Mouse (Mus musculus) lung, embryonic 14.5 days (tissue): Measurements from ENCODE around the gene Cdc42ep2. TPM values are rescaled to one million over a fixed set of nuclear protein-coding genes. Genes with fewer than 3 reads are reported as not detected.
A peak's percentile ranks its signal among the peaks of the same experiment; 100 is the strongest.

Experiments used
- ATAC-seq: fragments of 200-750 bp; cut with Nextera tagmentation; 2 replicates; pipeline ENCODE4 v1.8.0; 2017; ENCODE audit warnings: mild to moderate bottlenecking, moderate TSS enrichment, moderate library complexity; ENCODE audit not compliant: insufficient read depth
- DNase-seq: peaks from one replicate; pipeline ENCODE4 v3.0.0-alpha.2; 2015
- H3K27ac ChIP-seq: fragments of 300-500 bp; sonication (generic); 2 replicates; pipeline ENCODE4 v1.5.1; 2014; ENCODE audit warnings: low read depth, mild to moderate bottlenecking, moderate library complexity
- H3K27me3 ChIP-seq: fragments of 300-500 bp; sonication (generic); 2 replicates; pipeline ENCODE4 v1.6.1; 2014; ENCODE audit warnings: low read length, control low read depth; ENCODE audit not compliant: insufficient read depth
- H3K36me3 ChIP-seq: fragments of 300-500 bp; sonication (generic); 2 replicates; pipeline ENCODE4 v1.6.1; 2014; ENCODE audit warnings: control low read depth; ENCODE audit not compliant: insufficient read depth
- H3K4me1 ChIP-seq: fragments of 300-500 bp; sonication (generic); 2 replicates; pipeline ENCODE4 v1.6.1; 2014; ENCODE audit warnings: antibody characterized with exemption, control low read depth; ENCODE audit not compliant: insufficient read depth
- H3K4me2 ChIP-seq: fragments of 300-500 bp; sonication (generic); 2 replicates; pipeline ENCODE4 v1.6.1; 2014; ENCODE audit warnings: mild to moderate bottlenecking
- H3K4me3 ChIP-seq: fragments of 300-500 bp; sonication (generic); 2 replicates; pipeline ENCODE4 v1.5.1; 2014; ENCODE audit warnings: low read depth, low read length
- H3K9ac ChIP-seq: fragments of 300-500 bp; sonication (generic); 2 replicates; pipeline ENCODE4 v1.6.1; 2014
- H3K9me3 ChIP-seq: fragments of 300-500 bp; sonication (generic); 2 replicates; pipeline ENCODE4 v1.6.1; 2016; ENCODE audit warnings: low read depth, low read length, control low read depth
- CTCF ChIP-seq: IDR thresholded peaks from 2 replicates; pipeline ENCODE4 v1.5.1; 2016; ENCODE audit warnings: antibody characterized with exemption, low read depth
- WGBS: fragments of 180-500 bp; shearing (Covaris S2); extraction: QIAGEN DNeasy Blood & Tissue Kit; methylation state at CpG from one replicate; pipeline ENCODE4 v1.1.7; 2014; 5-methylcytosine and 5-hydroxymethylcytosine counted together
- polyA plus RNA-seq: library from polyadenylated mRNA; unstranded; fragments of >200 nt; fragmentation: Nextera tagmentation; extraction: Ambion mirVana; gene quantifications from 2 replicates; pipeline ENCODE4 v1.2.1, GENCODE M21; 2014

Cdc42ep2 gene
- polyA plus RNA-seq, 1 experiment from 2014 or later, result 9.9 TPM

- Histone ChIP-seq H3K27ac (peak within 1 kb of the TSS; percentile 71), H3K27me3 (no peaks in the 10 kb centered on the region), H3K9me3 (no peaks in the 10 kb centered on the region), H3K4me3 (peak within 1 kb of the TSS; percentile 66), H3K4me1 (peaks cover 21% of the 10 kb centered on the region), H3K4me2 (peak within 1 kb of the TSS; percentile 80), H3K36me3 (peaks cover 22% of the 10 kb centered on the region), H3K9ac (peak within 1 kb of the TSS; percentile 62)
- ATAC-seq, result peak; percentile 77
- DNase-seq, result peak; percentile 98
- TF ChIP-seq CTCF, result no peak
- WGBS, result under 1% methylated on average over 37 of the region's 37 CpGs
Measured at GRCm38 (mm10) chr19:5874969-5875480, 49.6 kb downstream of the Cdc42ep2 start, which contains the start of gene Frmd8. Gene Frmd8, minus strand, starts transcription at chr19:5875274.

DNA sequence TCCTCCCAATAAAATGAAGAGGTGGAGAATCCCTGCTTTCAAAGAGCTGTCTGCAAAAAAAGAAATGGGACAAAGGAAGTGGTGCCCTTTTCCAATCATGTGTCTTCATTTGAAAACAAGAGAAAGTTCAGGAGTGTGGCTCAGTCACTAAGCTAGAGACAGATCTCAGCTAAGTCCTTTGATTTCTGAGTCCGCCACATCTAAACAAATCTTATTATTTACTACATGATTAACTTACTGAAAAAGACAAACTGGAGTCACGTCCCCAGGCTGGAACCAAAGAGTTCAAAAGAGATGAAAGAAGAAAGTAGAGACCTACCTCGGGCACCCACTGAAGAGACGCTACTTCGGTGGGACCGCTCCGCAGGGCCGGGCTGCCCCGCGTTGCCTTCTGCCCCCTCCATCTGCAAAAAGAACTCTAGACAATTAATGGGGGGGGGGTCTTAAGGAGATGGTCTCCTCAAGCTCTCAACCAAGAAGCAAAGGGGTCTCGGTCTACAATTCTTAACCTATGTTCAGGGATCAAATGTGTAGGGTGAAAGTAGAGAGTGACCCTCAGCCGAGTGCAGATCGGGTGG lies 50.1 kb downstream of the Cdc42ep2 start:
- Histone ChIP-seq H3K9ac (peak overlapping the region; percentile 62), H3K27ac (0 out of 2 replicates have a peak overlapping the region, but pooled peaks have one; percentile 9), H3K27me3 (no peaks in the 10 kb centered on the region), H3K4me3 (peak overlapping the region; percentile 66), H3K36me3 (peaks cover 28% of the 10 kb centered on the region), H3K4me1 (peaks cover 21% of the 10 kb centered on the region), H3K9me3 (no peaks in the 10 kb centered on the region), H3K4me2 (peak overlapping the region; percentile 80)
- ATAC-seq (no peak), DNase-seq (no peak)
- 10% methylated on average over 13 of the region's 13 CpGs for WGBS
- no peak for TF ChIP-seq CTCF

DNA sequence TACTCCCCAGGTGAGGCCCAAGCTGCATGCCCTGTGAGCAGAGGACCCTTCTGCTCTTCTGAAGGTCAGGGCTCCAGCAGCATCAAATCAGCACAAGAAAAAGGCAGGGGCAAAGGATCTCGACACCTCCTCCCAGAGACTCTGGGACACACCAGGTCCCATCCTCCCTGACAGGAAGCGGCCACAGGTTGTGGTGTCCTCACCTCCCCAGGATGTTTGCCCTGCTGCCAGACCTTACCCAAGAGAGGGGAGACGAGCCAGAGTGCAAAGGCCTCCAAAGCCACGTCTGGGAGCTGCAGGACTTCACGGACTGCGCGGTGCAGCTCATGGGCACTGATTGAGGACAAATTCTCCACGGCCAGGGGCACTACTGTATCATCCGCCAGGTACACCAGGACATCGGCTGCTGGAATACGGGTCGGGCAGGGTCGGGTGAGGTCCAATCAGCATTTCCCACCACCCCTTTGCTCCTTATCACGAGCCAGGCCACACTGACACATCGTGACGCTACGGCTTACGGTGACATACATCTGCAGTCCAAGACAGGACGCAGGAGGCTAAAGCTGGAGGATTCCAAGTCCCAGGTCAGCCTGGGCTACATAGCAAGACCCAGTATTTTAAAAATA lies 51.6 kb downstream of the Cdc42ep2 start:
- ATAC-seq (no peak), DNase-seq (no peak)
- H3K36me3 ChIP-seq, result peaks cover 42% of the 10 kb centered on the region
- no peak overlapping the region for H3K4me3 ChIP-seq
- peak overlapping the region; percentile 80 for H3K4me2 ChIP-seq
- no peaks in the 10 kb centered on the region for H3K27me3 ChIP-seq
- WGBS, result 77% methylated on average over 19 of the region's 19 CpGs
- H3K9me3 ChIP-seq, result no peaks in the 10 kb centered on the region
- H3K4me1 ChIP-seq, result peaks cover 21% of the 10 kb centered on the region
- TF ChIP-seq CTCF, result no peak
- H3K27ac ChIP-seq, result no peak overlapping the region
- 0 out of 2 replicates have a peak overlapping the region, but pooled peaks have one; percentile 62 for H3K9ac ChIP-seq

GRCm38 (mm10) chr19:5872528-5872927 lies 52.1 kb downstream of the Cdc42ep2 start:
- H3K9ac ChIP-seq, result no peak overlapping the region
- TF ChIP-seq CTCF, result no peak
- H3K27ac ChIP-seq, result no peak overlapping the region
- DNase-seq, result no peak
- 78% methylated on average over 4 of the region's 4 CpGs for WGBS
- peaks cover 21% of the 10 kb centered on the region for H3K4me1 ChIP-seq
- H3K36me3 ChIP-seq, result peaks cover 47% of the 10 kb centered on the region
- H3K27me3 ChIP-seq, result no peaks in the 10 kb centered on the region
- no peak for ATAC-seq
- H3K4me2 ChIP-seq, result no peak overlapping the region
- no peaks in the 10 kb centered on the region for H3K9me3 ChIP-seq
- no peak overlapping the region for H3K4me3 ChIP-seq

DNA sequence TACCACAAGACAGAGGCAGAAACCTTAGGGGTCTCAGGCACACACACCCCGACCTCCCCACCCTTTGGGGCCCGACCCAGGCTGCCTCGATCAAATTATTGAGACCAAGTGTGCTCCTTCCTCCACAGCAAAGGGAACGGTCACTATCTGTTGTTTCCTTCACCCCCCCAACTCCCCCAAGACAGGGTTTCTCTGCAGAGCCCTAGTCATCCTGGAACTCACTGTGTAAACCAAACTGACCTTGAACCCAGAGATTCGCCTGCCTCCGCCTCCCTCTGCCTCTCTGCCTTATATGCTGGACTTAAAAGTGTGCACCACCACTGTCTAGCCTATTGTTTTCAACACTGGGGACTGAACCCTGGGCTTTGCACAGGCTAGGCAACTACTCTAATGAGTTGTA lies 52.9 kb downstream of the Cdc42ep2 start:
- peaks cover 55% of the 10 kb centered on the region for H3K36me3 ChIP-seq
- H3K9ac ChIP-seq, result peak overlapping the region; percentile 52
- peak overlapping the region; percentile 11; the same call in 1 of the 2 replicates for H3K4me3 ChIP-seq
- H3K4me1 ChIP-seq, result peaks cover 21% of the 10 kb centered on the region
- H3K27ac ChIP-seq, result peak overlapping the region; percentile 89
- H3K27me3 ChIP-seq, result no peaks in the 10 kb centered on the region
- DNase-seq, result peak; percentile 52
- H3K9me3 ChIP-seq, result no peaks in the 10 kb centered on the region
- TF ChIP-seq CTCF, result no peak
- peak overlapping the region; percentile 50 for H3K4me2 ChIP-seq
- WGBS, result 21% methylated on average over 6 of the region's 6 CpGs
- no peak for ATAC-seq

DNA sequence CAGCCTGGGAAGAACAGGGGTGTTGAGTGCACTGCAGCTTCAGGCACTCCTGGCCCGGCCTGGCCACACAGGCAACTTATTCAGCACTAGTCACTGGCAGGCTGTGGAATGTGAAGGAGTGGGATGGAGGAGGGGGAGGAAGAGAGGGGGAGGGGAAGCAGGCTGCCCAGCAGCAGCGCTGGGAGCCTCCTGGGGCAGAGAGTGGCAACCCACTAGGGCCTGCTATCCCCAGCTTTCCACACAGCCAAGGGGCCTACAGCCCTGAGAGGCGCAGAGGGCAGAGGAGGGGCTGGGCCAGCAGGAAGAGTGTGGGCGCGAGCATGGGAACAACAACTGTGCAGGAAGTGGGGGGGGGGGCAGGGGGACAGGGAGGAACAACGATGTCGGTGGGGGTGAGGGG lies 53.3 kb downstream of the Cdc42ep2 start:
- peak; percentile 78 for ATAC-seq
- Histone ChIP-seq H3K27me3 (no peaks in the 10 kb centered on the region), H3K4me2 (peak overlapping the region; percentile 50), H3K36me3 (peaks cover 59% of the 10 kb centered on the region), H3K27ac (peak overlapping the region; percentile 89), H3K4me3 (peak overlapping the region; percentile 11; the same call in 1 of the 2 replicates), H3K9me3 (no peaks in the 10 kb centered on the region), H3K4me1 (peaks cover 21% of the 10 kb centered on the region), H3K9ac (peak overlapping the region; percentile 52)
- 0% methylated on average over 6 of the region's 7 CpGs for WGBS
- TF ChIP-seq CTCF, result no peak
- peak; percentile 82 for DNase-seq

DNA sequence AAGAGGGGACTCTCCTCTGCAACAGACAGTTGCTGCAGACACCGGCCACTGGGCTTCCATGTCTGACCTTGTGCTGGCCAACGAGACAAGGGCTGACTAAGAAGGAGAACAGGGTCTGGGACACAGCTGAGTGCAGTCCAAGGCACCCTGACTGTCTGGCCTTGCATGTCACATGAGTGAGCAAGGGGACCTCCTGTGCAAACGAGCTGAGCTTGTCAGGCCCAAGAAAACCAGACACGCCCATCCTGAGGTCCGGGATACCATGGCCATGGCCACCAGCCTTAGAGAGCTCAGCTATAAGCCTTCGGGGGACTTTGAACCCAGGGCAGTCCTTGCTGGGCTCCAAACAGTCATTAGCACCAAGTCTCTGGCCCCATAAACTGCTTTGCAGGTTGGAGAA lies 56.5 kb downstream of the Cdc42ep2 start:
- TF ChIP-seq CTCF, result no peak
- Histone ChIP-seq H3K4me3 (no peak overlapping the region), H3K27me3 (no peaks in the 10 kb centered on the region), H3K4me1 (peaks cover 8% of the 10 kb centered on the region), H3K4me2 (no peak overlapping the region), H3K9ac (no peak overlapping the region), H3K36me3 (peaks cover 84% of the 10 kb centered on the region), H3K9me3 (no peaks in the 10 kb centered on the region), H3K27ac (no peak overlapping the region)
- 75% methylated on average over 6 of the region's 6 CpGs for WGBS
- no peak for ATAC-seq
- DNase-seq, result no peak

Other genes starting within 250 kb of the Cdc42ep2 start
- 36.6 TPM in 2 replicates for gene Map3k11, start 236.1 kb downstream of the Cdc42ep2 start, polyA plus RNA-seq
- 28.4 and 35.2 TPM in 2 replicates for gene Pcnx3, start 235.9 kb downstream of the Cdc42ep2 start, polyA plus RNA-seq
- 0.32 and 0.47 TPM in 2 replicates for gene Kcnk7, start 220.4 kb downstream of the Cdc42ep2 start, polyA plus RNA-seq
- 15.5 and 17.4 TPM in 2 replicates for gene Ehbp1l1, start 198.5 kb downstream of the Cdc42ep2 start, polyA plus RNA-seq
- 108 and 116 TPM in 2 replicates for gene Fam89b, start 195.2 kb downstream of the Cdc42ep2 start, polyA plus RNA-seq
- 51.8 and 55.9 TPM in 2 replicates for gene Ltbp3, start 183.9 kb downstream of the Cdc42ep2 start, polyA plus RNA-seq
- 74.8 and 84.5 TPM in 2 replicates for gene Scyl1, start 153.4 kb downstream of the Cdc42ep2 start, polyA plus RNA-seq
- 37.9 and 42.2 TPM in 2 replicates for gene Frmd8, start 49.5 kb downstream of the Cdc42ep2 start, polyA plus RNA-seq
- 2.4 TPM in 2 replicates for gene Slc25a45, start 47.0 kb downstream of the Cdc42ep2 start, polyA plus RNA-seq
- 2.7 and 3.8 TPM in 2 replicates for gene Tigd3, start 30.7 kb downstream of the Cdc42ep2 start, polyA plus RNA-seq
- gene Dpf2, start 11.8 kb downstream of the Cdc42ep2 start, polyA plus RNA-seq, result 147 and 162 TPM in 2 replicates
- 88.7 and 89.3 TPM in 2 replicates for gene Pola2, start 39.4 kb upstream of the Cdc42ep2 start, polyA plus RNA-seq
- gene Slc22a20, start 61.3 kb upstream of the Cdc42ep2 start, polyA plus RNA-seq, result not detected in 2 replicates
- 9.6 and 11.3 TPM in 2 replicates for gene Capn1, start 91.1 kb upstream of the Cdc42ep2 start, polyA plus RNA-seq
- gene Syvn1, start 121.8 kb upstream of the Cdc42ep2 start, polyA plus RNA-seq, result 30.0 and 34.3 TPM in 2 replicates
- gene Mrpl49, start 133.0 kb upstream of the Cdc42ep2 start, polyA plus RNA-seq, result 78.8 and 80.2 TPM in 2 replicates
- gene Fau, start 133.0 kb upstream of the Cdc42ep2 start, polyA plus RNA-seq, result 825 and 884 TPM in 2 replicates
- 33.8 and 34.3 TPM in 2 replicates for gene Znhit2, start 136.4 kb upstream of the Cdc42ep2 start, polyA plus RNA-seq
- gene Tm7sf2, start 143.6 kb upstream of the Cdc42ep2 start, polyA plus RNA-seq, result 11.3 and 14.9 TPM in 2 replicates
- 63.2 and 63.5 TPM in 2 replicates for gene Vps51, start 152.4 kb upstream of the Cdc42ep2 start, polyA plus RNA-seq
- not detected in 2 replicates for gene Tmem262, start 155.2 kb upstream of the Cdc42ep2 start, polyA plus RNA-seq
- gene Gm28374, start 157.4 kb upstream of the Cdc42ep2 start, polyA plus RNA-seq, result 1.0 and 1.6 TPM in 2 replicates
- gene Zfpl1, start 160.1 kb upstream of the Cdc42ep2 start, polyA plus RNA-seq, result 68.8 and 72.3 TPM in 2 replicates
- gene Cdca5, start 160.2 kb upstream of the Cdc42ep2 start, polyA plus RNA-seq, result 49.0 and 52.7 TPM in 2 replicates
- 0.68 TPM in 1 of 2 replicates, not detected in the other for gene AC131692.1, start 169.6 kb upstream of the Cdc42ep2 start, polyA plus RNA-seq
- 0.51 and 0.57 TPM in 2 replicates for gene Naaladl1, start 181.0 kb upstream of the Cdc42ep2 start, polyA plus RNA-seq
- gene Sac3d1, start 193.8 kb upstream of the Cdc42ep2 start, polyA plus RNA-seq, result 55.2 and 56.5 TPM in 2 replicates
- gene Snx15, start 203.5 kb upstream of the Cdc42ep2 start, polyA plus RNA-seq, result 28.6 and 35.3 TPM in 2 replicates
- gene Batf2, start 216.2 kb upstream of the Cdc42ep2 start, polyA plus RNA-seq, result 0.18 and 0.28 TPM in 2 replicates
- 78.8 and 89.2 TPM in 2 replicates for gene Arl2, start 216.7 kb upstream of the Cdc42ep2 start, polyA plus RNA-seq